Mouse (Mus musculus) CD4-positive helper T cell, adult 2 months (primary cell): Measurements from ENCODE around the gene AW011738.

Source experiments
- DNase-seq: peaks from one replicate; pipeline ENCODE4 v3.0.0-alpha.2; 2012; ENCODE audit warnings: low read depth, missing footprints, low spot score

The AW011738 gene

DNA sequence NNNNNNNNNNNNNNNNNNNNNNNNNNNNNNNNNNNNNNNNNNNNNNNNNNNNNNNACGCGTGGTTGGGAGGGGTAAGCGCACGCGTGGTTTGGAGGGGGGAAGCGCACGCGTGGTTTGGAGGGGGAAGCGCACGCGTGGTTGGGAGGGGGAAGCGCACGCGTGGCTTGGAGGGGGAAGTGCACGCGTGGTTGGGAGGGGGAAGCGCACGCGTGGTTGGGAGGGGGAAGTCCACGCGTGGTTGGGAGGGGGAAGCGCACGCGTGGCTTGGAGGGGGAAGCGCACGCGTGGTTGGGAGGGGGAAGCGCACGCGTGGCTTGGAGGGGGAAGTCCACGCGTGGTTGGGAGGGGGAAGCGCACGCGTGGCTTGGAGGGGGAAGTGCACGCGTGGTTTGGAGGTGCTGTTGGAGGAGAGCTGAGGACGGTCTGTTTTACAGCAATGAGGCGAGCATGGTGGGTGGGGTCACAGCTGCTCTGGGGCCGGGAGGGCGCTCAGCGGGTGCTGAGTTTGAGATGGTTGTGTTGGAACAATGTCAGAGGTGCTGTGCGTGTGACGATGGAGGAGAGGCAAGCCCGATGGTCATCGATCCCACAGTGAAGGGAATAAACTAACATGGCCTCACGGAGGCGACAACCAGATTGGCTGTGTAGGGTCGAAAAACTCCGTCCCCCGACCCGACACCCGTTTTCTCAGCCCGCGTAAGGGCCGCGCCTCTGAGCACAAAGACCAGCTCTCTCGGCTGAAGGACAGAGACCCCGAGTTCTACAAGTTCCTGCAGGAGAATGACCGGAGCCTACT is 33.7 kb downstream of the AW011738 start:
- DNase-seq: peak; percentile 40

- DNase-seq: no peak
These were observed 46.5 kb downstream of the AW011738 start for GRCm38 (mm10) chr4:156249567-156249966.

DNA sequence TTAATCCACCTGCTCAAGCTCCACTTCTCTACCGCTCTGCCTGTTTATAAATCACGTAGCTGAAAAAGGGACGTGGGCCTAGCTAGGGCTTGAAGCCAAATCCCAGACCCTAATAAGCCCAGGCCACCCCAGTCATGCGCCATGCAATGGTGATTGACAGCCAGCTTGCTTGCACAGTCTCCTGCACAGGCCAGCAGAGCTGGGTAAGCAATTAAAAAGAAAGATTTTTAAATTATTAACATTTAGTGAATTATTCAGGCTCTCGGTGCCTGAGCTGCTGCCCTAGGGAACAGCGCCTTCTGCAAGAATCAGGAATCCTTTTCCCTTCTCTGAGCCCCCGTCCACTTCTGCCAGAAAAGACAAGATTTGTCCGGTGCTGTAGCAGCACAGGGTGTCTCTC is 48.0 kb downstream of the AW011738 start:
- no peak for DNase-seq

DNA sequence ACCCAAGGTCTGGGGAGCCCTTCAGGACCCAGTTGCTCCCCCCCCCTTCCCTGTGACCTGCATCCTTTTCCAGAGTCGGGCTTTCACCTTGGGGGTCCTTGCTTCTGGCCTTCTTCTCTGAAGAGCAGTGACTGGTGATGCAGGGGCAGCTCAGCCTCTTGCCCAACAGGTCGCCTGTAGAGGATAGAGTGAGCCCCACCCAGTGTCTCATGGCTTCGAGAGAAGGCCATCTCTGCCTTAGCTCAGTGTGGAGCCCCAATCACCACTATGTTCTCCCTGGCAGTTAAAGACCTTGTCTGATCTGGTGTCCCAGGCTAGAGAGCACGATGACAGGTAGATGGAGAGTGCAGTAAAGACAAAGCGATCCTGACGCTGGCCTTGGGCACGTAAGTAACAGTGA is 49.0 kb downstream of the AW011738 start:
- DNase-seq: no peak

DNA sequence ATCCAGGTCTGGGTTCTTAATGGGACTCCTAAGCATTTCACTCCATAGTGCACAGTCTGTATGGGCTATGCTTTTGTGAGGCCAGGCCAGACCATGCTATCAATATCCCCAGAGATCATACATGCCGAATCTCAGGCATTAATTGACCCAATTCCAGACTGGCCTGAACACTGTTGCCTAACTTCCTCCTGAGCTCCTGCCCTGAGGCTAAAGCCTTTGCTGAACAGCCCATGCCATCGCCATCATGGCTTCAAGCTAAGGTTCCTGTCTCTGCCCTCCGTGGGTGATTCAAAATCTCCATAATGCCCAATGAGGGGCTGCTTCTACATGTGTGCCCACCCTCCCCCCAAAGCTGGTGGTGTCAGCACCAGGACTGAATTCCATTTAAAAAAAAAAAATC is 49.5 kb downstream of the AW011738 start:
- no peak for DNase-seq

DNA sequence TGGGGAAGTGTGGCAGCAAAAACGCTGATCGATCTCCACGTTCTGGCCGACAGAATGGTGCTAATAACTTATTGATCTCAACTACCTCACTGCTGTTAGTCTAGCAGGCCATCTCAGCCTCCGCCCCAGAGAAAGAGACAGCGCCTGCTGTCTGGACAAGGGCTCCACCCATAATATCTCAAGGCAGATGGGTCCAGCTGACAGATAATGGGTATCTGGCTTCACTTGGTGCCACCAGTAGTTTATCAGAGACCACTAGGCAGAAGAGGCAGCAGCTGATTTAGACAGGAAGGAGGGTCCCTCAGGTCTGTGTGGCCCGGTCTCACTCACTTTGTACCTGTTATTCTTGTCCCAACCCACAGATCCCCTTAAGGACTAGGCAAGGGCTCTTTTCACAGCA is 49.9 kb downstream of the AW011738 start:
- no peak for DNase-seq

DNA sequence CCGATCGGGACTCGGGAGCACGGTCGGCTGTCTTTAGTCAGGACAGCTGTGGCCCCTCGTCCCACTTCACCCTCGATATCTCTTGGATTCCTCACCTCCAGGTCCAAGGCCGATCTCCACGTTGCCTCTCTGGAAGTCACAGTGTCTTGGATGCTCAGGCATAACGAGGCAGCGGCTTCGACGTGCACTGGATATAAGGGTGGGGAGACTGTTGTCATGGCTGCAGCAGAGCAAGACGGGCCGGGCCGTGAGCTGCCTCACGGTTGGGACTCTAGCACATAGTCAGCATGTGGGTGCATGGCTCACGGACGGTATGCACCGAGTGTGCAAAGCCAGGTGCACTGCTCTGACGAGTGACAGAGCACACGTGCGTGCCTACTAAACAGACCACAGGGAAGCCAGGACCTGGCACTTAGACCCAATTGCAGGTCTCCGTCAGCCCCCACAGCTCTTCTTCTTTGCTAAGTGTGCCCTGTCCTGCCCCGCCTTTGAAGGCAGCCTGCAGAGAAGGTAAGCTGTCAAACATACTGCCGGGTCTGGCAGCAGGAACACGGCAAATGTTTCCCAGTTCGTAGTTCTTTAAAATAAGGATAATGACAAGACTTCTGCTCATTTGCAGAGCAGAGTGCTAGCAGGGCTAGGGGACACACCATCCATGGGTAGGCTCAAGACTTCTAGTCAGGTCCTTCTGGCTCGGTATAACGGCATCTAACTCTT is 51.4 kb downstream of the AW011738 start:
- DNase-seq: peak; percentile 52
